Mouse (Mus musculus) hindbrain, embryonic 11.5 days (tissue): ENCODE data around the gene Cfap97d1. TPM values are rescaled to one million over a fixed set of nuclear protein-coding genes. Genes with fewer than 3 reads are reported as not detected.
A peak's percentile ranks its signal among the peaks of the same experiment; 100 is the strongest.

Source experiments
- ATAC-seq: fragments of 200-750 bp; cut with Nextera tagmentation; 2 replicates; pipeline ENCODE4 v1.8.0; 2017; ENCODE audit warnings: mild to moderate bottlenecking, moderate TSS enrichment, moderate library complexity; ENCODE audit not compliant: low FRiP score
- DNase-seq: peaks from one replicate; pipeline ENCODE4 v3.0.0-alpha.2; 2015; ENCODE audit warnings: low spot score
- H3K27ac ChIP-seq: fragments of 300-500 bp; sonication (generic); 2 replicates; pipeline ENCODE4 v1.5.1; 2014; ENCODE audit warnings: mild to moderate bottlenecking, low read depth, low read length
- H3K27me3 ChIP-seq: fragments of 300-500 bp; sonication (generic); 2 replicates; pipeline ENCODE4 v1.6.1; 2014; ENCODE audit warnings: mild to moderate bottlenecking, low read length, moderate library complexity, mixed read lengths; ENCODE audit not compliant: control insufficient read depth, insufficient read depth
- H3K36me3 ChIP-seq: fragments of 300-500 bp; sonication (generic); 2 replicates; pipeline ENCODE4 v1.6.1; 2014; ENCODE audit warnings: mild to moderate bottlenecking, low read length, moderate library complexity, mixed read lengths; ENCODE audit not compliant: control insufficient read depth, insufficient read depth
- H3K4me1 ChIP-seq: fragments of 300-500 bp; sonication (generic); replicated peaks from 2 replicates; pipeline ENCODE4 v1.6.1; 2014; ENCODE audit warnings: low read length, mixed read lengths; ENCODE audit not compliant: control insufficient read depth, insufficient read depth
- H3K4me2 ChIP-seq: fragments of 300-500 bp; sonication (generic); replicated peaks from 2 replicates; pipeline ENCODE4 v1.6.1; 2014; ENCODE audit warnings: mild to moderate bottlenecking, low read depth, low read length
- H3K4me3 ChIP-seq: fragments of 300-500 bp; sonication (generic); 2 replicates; pipeline ENCODE4 v1.5.1; 2014; ENCODE audit warnings: low read depth, low read length
- H3K9ac ChIP-seq: fragments of 300-500 bp; sonication (generic); 2 replicates; pipeline ENCODE4 v1.6.1; 2014; ENCODE audit warnings: low read depth, low read length
- H3K9me3 ChIP-seq: fragments of 300-500 bp; sonication (generic); 2 replicates; pipeline ENCODE4 v1.6.1; 2016; ENCODE audit warnings: low read length; ENCODE audit not compliant: control insufficient read depth
- WGBS: fragments of 180-500 bp; shearing (Covaris S2); extraction: QIAGEN DNeasy Blood & Tissue Kit; methylation state at CpG from one replicate; pipeline ENCODE4 v1.1.7; 2014; 5-methylcytosine and 5-hydroxymethylcytosine counted together
- polyA plus RNA-seq: library from polyadenylated mRNA; unstranded; fragments of >200 nt; fragmentation: Nextera tagmentation; extraction: Ambion mirVana; gene quantifications from 2 replicates; pipeline ENCODE4 v1.2.1, GENCODE M21; 2014

The Cfap97d1 gene
- polyA plus RNA-seq, 1 experiment from 2014 or later: not detected

DNA sequence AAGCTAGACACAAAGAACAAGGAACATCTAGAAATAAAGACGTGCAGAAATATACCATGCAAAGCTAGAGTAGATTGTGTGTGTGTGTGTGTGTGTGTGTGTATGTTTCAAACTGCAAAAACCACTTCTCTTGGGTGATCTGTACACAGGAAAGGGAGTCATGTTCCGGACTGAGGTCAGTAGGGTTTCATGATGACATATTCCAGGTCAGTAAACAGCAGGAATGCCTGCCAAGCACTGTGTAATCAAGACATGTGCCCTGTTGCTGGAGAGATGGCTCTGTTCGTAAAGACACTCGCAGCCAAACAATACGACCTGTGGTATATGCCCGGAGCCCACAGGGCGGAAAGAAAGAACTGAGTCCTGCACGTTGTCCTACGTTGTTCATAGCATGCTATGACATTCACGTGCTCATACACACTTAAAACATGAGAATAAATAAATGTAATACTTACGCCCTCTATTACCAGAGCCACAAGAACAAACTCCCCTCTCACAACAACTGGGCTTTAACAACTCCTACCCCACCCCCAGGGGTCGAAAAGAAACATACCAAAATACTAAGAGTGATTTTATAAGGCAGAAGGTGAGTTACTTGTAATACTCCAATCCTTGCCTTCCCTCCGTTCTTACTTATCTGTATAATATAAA lies 55.5 kb downstream of the Cfap97d1 start:
- Histone ChIP-seq H3K9ac (no peak overlapping the region), H3K27ac (no peak overlapping the region), H3K4me1 (no peaks in the 10 kb centered on the region), H3K9me3 (no peaks in the 10 kb centered on the region), H3K4me3 (no peak overlapping the region), H3K27me3 (no peaks in the 10 kb centered on the region), H3K4me2 (no peak overlapping the region), H3K36me3 (no peaks in the 10 kb centered on the region)
- 54% methylated on average over 13 of the region's 13 CpGs for WGBS
- DNase-seq (no peak), ATAC-seq (0 out of 2 replicates have a peak, but pooled peaks have one; percentile 12)

DNA sequence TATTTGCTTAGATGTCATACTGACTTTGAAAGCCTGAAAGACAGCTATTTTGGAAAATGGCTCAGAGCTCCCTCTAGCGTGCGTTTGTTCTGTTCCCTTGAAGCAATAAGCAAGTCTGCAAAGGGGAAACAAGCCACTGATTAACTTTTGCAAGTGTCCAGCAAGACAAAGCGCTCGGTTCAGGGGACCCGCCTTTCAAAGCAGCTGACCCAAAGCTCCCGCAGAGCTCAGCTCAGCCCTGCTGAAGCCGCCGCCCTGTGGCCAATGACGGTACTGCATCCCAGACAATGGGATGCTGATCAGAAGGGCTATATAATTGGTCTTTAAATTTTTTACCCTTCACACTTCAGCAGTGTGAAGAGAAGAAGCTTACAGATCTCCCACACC lies 56.1 kb downstream of the Cfap97d1 start:
- Histone ChIP-seq H3K4me3 (no peak overlapping the region), H3K36me3 (no peaks in the 10 kb centered on the region), H3K4me1 (no peaks in the 10 kb centered on the region), H3K9me3 (no peaks in the 10 kb centered on the region), H3K9ac (no peak overlapping the region), H3K4me2 (no peak overlapping the region), H3K27ac (no peak overlapping the region), H3K27me3 (no peaks in the 10 kb centered on the region)
- WGBS: under 1% methylated on average over 9 of the region's 9 CpGs
- peak; percentile 96 for DNase-seq
- ATAC-seq: peak; percentile 86

DNA sequence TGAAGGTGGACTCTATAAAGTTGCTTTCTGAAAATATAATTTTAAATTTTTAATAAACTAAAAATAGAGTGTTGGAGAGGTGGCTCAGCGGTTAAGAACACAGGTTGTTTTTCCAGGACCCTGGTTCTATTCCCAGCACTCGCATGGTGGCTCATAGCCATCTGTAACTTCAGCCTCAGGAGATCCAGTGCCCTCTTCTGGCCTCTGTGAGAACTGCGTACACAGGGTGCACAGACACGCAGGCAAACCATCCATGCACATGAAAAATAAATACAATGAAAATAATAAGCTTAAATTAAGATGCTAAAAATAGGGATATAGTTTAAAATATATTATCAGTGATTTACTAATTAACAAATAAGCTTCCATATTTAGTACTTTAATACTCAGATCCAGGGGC lies 56.6 kb downstream of the Cfap97d1 start:
- ATAC-seq (no peak), DNase-seq (peak; percentile 23)
- no peak overlapping the region for H3K4me2 ChIP-seq
- H3K27ac ChIP-seq: no peak overlapping the region
- no peak overlapping the region for H3K9ac ChIP-seq
- H3K4me1 ChIP-seq: no peaks in the 10 kb centered on the region
- H3K9me3 ChIP-seq: no peaks in the 10 kb centered on the region
- H3K4me3 ChIP-seq: no peak overlapping the region
- no peaks in the 10 kb centered on the region for H3K27me3 ChIP-seq
- no peaks in the 10 kb centered on the region for H3K36me3 ChIP-seq
- WGBS: 65% methylated on average over 4 of the region's 4 CpGs

DNA sequence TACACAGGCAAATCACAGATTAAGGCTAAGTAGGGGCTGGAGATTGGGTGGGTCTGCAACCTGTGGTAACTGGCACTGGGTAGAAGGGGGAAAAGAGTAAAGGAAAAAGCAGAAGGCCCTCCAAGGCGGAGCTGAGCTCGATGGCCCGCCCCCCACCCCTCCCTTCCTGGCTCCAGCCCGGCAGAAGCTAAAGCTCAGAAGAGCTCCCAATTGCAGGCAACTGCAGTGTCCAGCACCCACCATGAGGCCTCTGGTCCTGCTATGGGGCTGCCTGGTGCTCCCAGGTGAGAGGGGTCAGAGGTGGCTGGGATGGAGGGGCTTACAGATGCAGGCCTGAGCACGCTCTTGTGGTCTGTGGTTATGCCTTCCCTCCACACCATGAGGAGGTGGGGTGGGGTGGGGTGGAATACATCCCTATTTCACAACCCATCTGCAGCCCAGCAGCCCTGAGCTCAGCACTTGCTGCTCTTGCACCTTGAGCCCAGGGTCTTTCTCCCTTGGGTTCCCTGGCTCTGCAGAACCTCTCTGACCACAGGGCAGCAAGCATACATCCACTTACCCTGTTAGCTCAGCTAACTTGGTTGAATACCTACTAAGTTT lies 57.4 kb downstream of the Cfap97d1 start, which contains the start of gene Cd300lg:
Gene Cd300lg (plus strand): TSS at position 160 of the 600 bp plus-strand sequence.
- Histone ChIP-seq H3K9ac (no peak within 1 kb of the TSS), H3K36me3 (no peaks in the 10 kb centered on the region), H3K4me2 (no peak within 1 kb of the TSS), H3K4me1 (no peaks in the 10 kb centered on the region), H3K27me3 (no peaks in the 10 kb centered on the region), H3K9me3 (no peaks in the 10 kb centered on the region), H3K4me3 (no peak within 1 kb of the TSS), H3K27ac (no peak within 1 kb of the TSS)
- 57% methylated on average over 5 of the region's 5 CpGs for WGBS
- ATAC-seq: no peak
- no peak for DNase-seq

Other genes starting within 250 kb of the Cfap97d1 start
- 4.6 and 5.7 TPM in 2 replicates for gene Etv4, start 198.9 kb upstream of the Cfap97d1 start, polyA plus RNA-seq
- gene Meox1, start 89.9 kb upstream of the Cfap97d1 start, polyA plus RNA-seq: 1.2 and 2.1 TPM in 2 replicates
- gene Sost, start 17.3 kb upstream of the Cfap97d1 start, polyA plus RNA-seq: 0.11 and 0.31 TPM in 2 replicates
- gene Dusp3, start 2.7 kb downstream of the Cfap97d1 start, polyA plus RNA-seq: 11.4 and 12.1 TPM in 2 replicates
- 23.3 and 26.5 TPM in 2 replicates for gene Mpp3, start 44.2 kb downstream of the Cfap97d1 start, polyA plus RNA-seq
- gene Cd300lg, start 57.2 kb downstream of the Cfap97d1 start, polyA plus RNA-seq: 0.09 and 0.13 TPM in 2 replicates
- gene Mpp2, start 104.2 kb downstream of the Cfap97d1 start, polyA plus RNA-seq: 9.8 and 11.7 TPM in 2 replicates
- gene Ppy, start 117.0 kb downstream of the Cfap97d1 start, polyA plus RNA-seq: not detected in 2 replicates
- gene Pyy, start 123.6 kb downstream of the Cfap97d1 start, polyA plus RNA-seq: 1.7 and 2.7 TPM in 2 replicates
- 0.14 TPM in 1 of 2 replicates, not detected in the other for gene Nags, start 161.2 kb downstream of the Cfap97d1 start, polyA plus RNA-seq
- gene Tmem101, start 172.1 kb downstream of the Cfap97d1 start, polyA plus RNA-seq: 33.2 and 34.4 TPM in 2 replicates
- 76.0 and 80.1 TPM in 2 replicates for gene Lsm12, start 201.0 kb downstream of the Cfap97d1 start, polyA plus RNA-seq
- 28.8 and 31.9 TPM in 2 replicates for gene G6pc3, start 205.3 kb downstream of the Cfap97d1 start, polyA plus RNA-seq
- gene Hdac5, start 245.9 kb downstream of the Cfap97d1 start, polyA plus RNA-seq: 32.2 and 36.6 TPM in 2 replicates